Mouse (Mus musculus): ENCODE results near the gene Hnf1b. TPM values are rescaled to one million over a fixed set of nuclear protein-coding genes. Genes with fewer than 3 reads are reported as not detected.
A peak's percentile ranks its signal among the peaks of the same experiment; 100 is the strongest.

Gene Hnf1b
- total and polyA plus RNA-seq, 2 experiments: 2.2 to 14.9 TPM

DNA sequence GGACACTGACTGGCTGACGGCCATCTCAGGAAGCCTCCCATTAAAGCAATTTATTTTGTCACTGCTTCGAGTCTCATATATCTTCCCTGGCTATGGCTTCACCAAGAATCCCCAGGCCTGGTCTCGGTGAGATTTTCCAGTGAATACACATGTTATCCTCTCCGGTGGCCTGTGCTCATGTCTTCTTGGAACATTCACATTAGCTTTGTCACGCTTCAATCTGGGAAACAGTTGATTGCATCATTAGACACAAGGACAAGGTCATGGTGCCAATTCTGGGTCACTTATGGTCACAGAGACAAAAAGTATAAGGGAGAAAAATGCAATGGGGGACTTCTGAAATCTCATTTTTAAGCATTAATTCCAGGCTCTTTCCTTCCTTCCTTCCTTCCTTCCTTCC is 55.9 kb downstream of the Hnf1b start:
- peak; percentile 87 for DNase-seq (ENCODE audit: extremely low read depth, low read depth, low spot score)
- TF ChIP-seq CTCF (IDR thresholded peaks at IDR 0.05; ENCODE audit: low read depth, low read length): no peak
- TF ChIP-seq POLR2A (IDR thresholded peaks at IDR 0.05; ENCODE audit: extremely low read depth, insufficient read depth, low read length): no peak
- 20% methylated on average over 5 of the region's 5 CpGs for WGBS

DNA sequence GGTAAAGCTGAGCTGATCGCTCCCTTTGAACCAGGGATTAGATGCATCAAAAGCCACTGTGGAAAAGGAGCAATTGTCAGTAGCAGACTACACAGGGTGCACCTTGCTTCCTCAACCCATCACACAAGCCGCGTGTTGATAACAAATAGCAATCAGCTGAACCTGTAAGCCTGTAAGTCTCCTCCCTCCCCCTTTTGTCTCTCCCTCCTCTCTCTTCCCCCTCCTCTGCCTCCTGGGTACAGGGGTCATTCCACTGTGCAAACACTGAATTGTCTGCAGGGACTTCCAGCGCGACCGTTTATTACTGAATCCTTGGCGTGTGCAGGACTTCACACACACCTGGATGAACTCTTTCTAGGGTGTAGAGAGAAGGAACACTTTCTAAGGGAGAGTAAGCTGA is 58.5 kb downstream of the Hnf1b start:
- Histone ChIP-seq H3K79me2 (ENCODE audit: control insufficient read depth, insufficient read depth, low read length) (no peaks in the 10 kb centered on the region), H3K4me3 (ENCODE audit: insufficient read depth, low read depth, low read length) (no peak overlapping the region), H3K4me1 (ENCODE audit: control insufficient read depth, insufficient read depth, low read length) (peaks cover 15% of the 10 kb centered on the region), H3K27me3 (ENCODE audit: control insufficient read depth, insufficient read depth, low read length) (no peaks in the 10 kb centered on the region), H3K36me3 (ENCODE audit: control insufficient read depth, insufficient read depth, low read length) (no peaks in the 10 kb centered on the region), H3K27ac (replicated peaks; ENCODE audit: insufficient read depth, low read depth, low read length) (no peak overlapping the region), H3K9ac (ENCODE audit: low read depth, low read length) (no peak overlapping the region)
- peak; percentile 54 for DNase-seq (ENCODE audit: extremely low read depth, low read depth, low spot score)
- WGBS: 16% methylated on average over 7 of the region's 7 CpGs
- no peak for TF ChIP-seq CTCF (IDR thresholded peaks at IDR 0.05; ENCODE audit: low read depth, low read length)

More for the DNA sequence above, 55.9 kb downstream of the Hnf1b start:
- no peak overlapping the region for H3K27ac ChIP-seq (replicated peaks; ENCODE audit: insufficient read depth, low read depth, low read length)
- no peaks in the 10 kb centered on the region for H3K79me2 ChIP-seq (ENCODE audit: control insufficient read depth, insufficient read depth, low read length)
- H3K9ac ChIP-seq (ENCODE audit: low read depth, low read length): no peak overlapping the region
- peaks cover 15% of the 10 kb centered on the region for H3K4me1 ChIP-seq (ENCODE audit: control insufficient read depth, insufficient read depth, low read length)
- no peaks in the 10 kb centered on the region for H3K27me3 ChIP-seq (ENCODE audit: control insufficient read depth, insufficient read depth, low read length)
- H3K36me3 ChIP-seq (ENCODE audit: control insufficient read depth, insufficient read depth, low read length): no peaks in the 10 kb centered on the region; the same call in 1 of the 2 replicates
- no peak overlapping the region for H3K4me3 ChIP-seq (ENCODE audit: insufficient read depth, low read depth, low read length)

- TF ChIP-seq CTCF (IDR thresholded peaks at IDR 0.05; ENCODE audit: low read depth, low read length): no peak
- no peak for TF ChIP-seq POLR2A (IDR thresholded peaks at IDR 0.05; ENCODE audit: extremely low read depth, insufficient read depth, low read length)
- no peaks in the 10 kb centered on the region for H3K79me2 ChIP-seq (ENCODE audit: control insufficient read depth, insufficient read depth, low read length)
- no peak overlapping the region for H3K4me3 ChIP-seq (ENCODE audit: insufficient read depth, low read depth, low read length)
- H3K36me3 ChIP-seq (ENCODE audit: control insufficient read depth, insufficient read depth, low read length): no peaks in the 10 kb centered on the region
- peak; percentile 74 for DNase-seq (ENCODE audit: extremely low read depth, low read depth, low spot score)
- peaks cover 9% of the 10 kb centered on the region; the same call in 1 of the 2 replicates for H3K4me1 ChIP-seq (ENCODE audit: control insufficient read depth, insufficient read depth, low read length)
- H3K27me3 ChIP-seq (ENCODE audit: control insufficient read depth, insufficient read depth, low read length): no peaks in the 10 kb centered on the region
- 32% methylated on average over 8 of the region's 8 CpGs for WGBS
- no peak overlapping the region for H3K27ac ChIP-seq (replicated peaks; ENCODE audit: insufficient read depth, low read depth, low read length)
- no peak overlapping the region for H3K9ac ChIP-seq (ENCODE audit: low read depth, low read length)
Observed at GRCm38 (mm10) chr11:83913824-83914311, 64.0 kb downstream of the Hnf1b start.

- H3K4me1 ChIP-seq (ENCODE audit: control insufficient read depth, insufficient read depth, low read length): peaks cover 9% of the 10 kb centered on the region; the same call in 1 of the 2 replicates
- H3K4me3 ChIP-seq (ENCODE audit: insufficient read depth, low read depth, low read length): no peak overlapping the region
- no peaks in the 10 kb centered on the region for H3K27me3 ChIP-seq (ENCODE audit: control insufficient read depth, insufficient read depth, low read length)
- H3K79me2 ChIP-seq (ENCODE audit: control insufficient read depth, insufficient read depth, low read length): no peaks in the 10 kb centered on the region
- 39% methylated on average over 4 of the region's 4 CpGs for WGBS
- H3K9ac ChIP-seq (ENCODE audit: low read depth, low read length): no peak overlapping the region
- no peak for TF ChIP-seq POLR2A (IDR thresholded peaks at IDR 0.05; ENCODE audit: extremely low read depth, insufficient read depth, low read length)
- TF ChIP-seq CTCF (IDR thresholded peaks at IDR 0.05; ENCODE audit: low read depth, low read length): no peak
- no peaks in the 10 kb centered on the region for H3K36me3 ChIP-seq (ENCODE audit: control insufficient read depth, insufficient read depth, low read length)
- DNase-seq (ENCODE audit: extremely low read depth, low read depth, low spot score): no peak
- no peak overlapping the region for H3K27ac ChIP-seq (replicated peaks; ENCODE audit: insufficient read depth, low read depth, low read length)
Observed at GRCm38 (mm10) chr11:83914501-83914900, 64.6 kb downstream of the Hnf1b start.

GRCm38 (mm10) chr11:83922600-83922999 is 72.7 kb downstream of the Hnf1b start:
- Histone ChIP-seq H3K79me2 (ENCODE audit: control insufficient read depth, insufficient read depth, low read length) (no peaks in the 10 kb centered on the region), H3K4me1 (ENCODE audit: control insufficient read depth, insufficient read depth, low read length) (0 out of 2 replicates have a peak, but pooled peaks cover 2% of the 10 kb centered on the region), H3K9ac (ENCODE audit: low read depth, low read length) (no peak overlapping the region), H3K36me3 (ENCODE audit: control insufficient read depth, insufficient read depth, low read length) (no peaks in the 10 kb centered on the region), H3K27ac (replicated peaks; ENCODE audit: insufficient read depth, low read depth, low read length) (0 out of 2 replicates have a peak overlapping the region, but pooled peaks have one; percentile 16), H3K27me3 (ENCODE audit: control insufficient read depth, insufficient read depth, low read length) (no peaks in the 10 kb centered on the region), H3K4me3 (ENCODE audit: insufficient read depth, low read depth, low read length) (no peak overlapping the region)
- TF ChIP-seq CTCF (IDR thresholded peaks at IDR 0.05; ENCODE audit: low read depth, low read length) (no peak), POLR2A (IDR thresholded peaks at IDR 0.05; ENCODE audit: extremely low read depth, insufficient read depth, low read length) (no peak)
- 13% methylated on average over 2 of the region's 2 CpGs for WGBS
- DNase-seq (ENCODE audit: extremely low read depth, low read depth, low spot score): peak; percentile 90

DNA sequence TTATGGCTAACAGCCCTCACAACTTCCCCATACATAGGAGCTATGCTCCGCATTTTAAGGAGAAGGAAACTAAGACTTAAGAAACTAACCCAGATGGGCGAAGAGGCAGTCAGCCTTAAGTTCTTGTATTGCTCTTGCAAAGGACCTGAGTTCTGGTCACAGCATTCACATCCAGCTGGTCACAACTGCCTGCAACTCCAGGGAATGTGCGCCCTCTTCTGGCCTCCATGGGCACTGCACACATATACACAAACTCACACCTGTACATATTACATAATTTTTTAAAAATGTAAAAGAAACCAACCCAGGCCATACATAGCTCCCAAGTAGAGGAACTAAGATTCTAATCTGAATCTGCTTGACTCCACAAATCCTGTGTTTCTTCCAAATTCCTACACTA is 77.2 kb downstream of the Hnf1b start:
- DNase-seq (ENCODE audit: extremely low read depth, low read depth, low spot score): peak; percentile 42
- Histone ChIP-seq H3K27me3 (ENCODE audit: control insufficient read depth, insufficient read depth, low read length) (no peaks in the 10 kb centered on the region), H3K9ac (ENCODE audit: low read depth, low read length) (no peak overlapping the region), H3K27ac (replicated peaks; ENCODE audit: insufficient read depth, low read depth, low read length) (no peak overlapping the region), H3K36me3 (ENCODE audit: control insufficient read depth, insufficient read depth, low read length) (no peaks in the 10 kb centered on the region), H3K4me3 (ENCODE audit: insufficient read depth, low read depth, low read length) (no peak overlapping the region), H3K4me1 (ENCODE audit: control insufficient read depth, insufficient read depth, low read length) (peaks cover 5% of the 10 kb centered on the region; the same call in 1 of the 2 replicates), H3K79me2 (ENCODE audit: control insufficient read depth, insufficient read depth, low read length) (no peaks in the 10 kb centered on the region)
- TF ChIP-seq POLR2A (IDR thresholded peaks at IDR 0.05; ENCODE audit: extremely low read depth, insufficient read depth, low read length) (no peak), CTCF (IDR thresholded peaks at IDR 0.05; ENCODE audit: low read depth, low read length) (peak; percentile 86)
- WGBS: 71% methylated on average over 3 of the region's 3 CpGs
